Mouse (Mus musculus) intestine, embryonic 14.5 days (tissue): ENCODE data around the gene Btrc. TPM values are rescaled to one million over a fixed set of nuclear protein-coding genes. Genes with fewer than 3 reads are reported as not detected.

Experiments used
- ATAC-seq: fragments of 200-750 bp; cut with Nextera tagmentation; replicated peaks from 2 replicates; pipeline ENCODE4 v1.8.0; 2017; ENCODE audit warnings: low read depth, moderate number of reproducible peaks, moderate TSS enrichment, moderate library complexity; ENCODE audit not compliant: low FRiP score, low TSS enrichment
- DNase-seq: peaks from one replicate; pipeline ENCODE4 v3.0.0-alpha.2; 2018; ENCODE audit warnings: low spot score
- H3K27ac ChIP-seq: fragments of 300-500 bp; sonication (generic); 2 replicates; pipeline ENCODE4 v1.5.1; 2014; ENCODE audit warnings: low read depth, mild to moderate bottlenecking, control low read depth
- H3K27me3 ChIP-seq: fragments of 300-500 bp; sonication (generic); replicated peaks from 2 replicates; pipeline ENCODE4 v1.6.1; 2014; ENCODE audit warnings: low read length, control low read depth; ENCODE audit not compliant: control insufficient read depth, insufficient read depth
- H3K36me3 ChIP-seq: fragments of 300-500 bp; sonication (generic); 2 replicates; pipeline ENCODE4 v1.6.1; 2014; ENCODE audit warnings: low read length, control low read depth; ENCODE audit not compliant: control insufficient read depth, insufficient read depth
- H3K4me1 ChIP-seq: fragments of 300-500 bp; sonication (generic); replicated peaks from 2 replicates; pipeline ENCODE4 v1.6.1; 2014; ENCODE audit warnings: low read length, control low read depth, mixed read lengths; ENCODE audit not compliant: control insufficient read depth, insufficient read depth
- H3K4me2 ChIP-seq: fragments of 300-500 bp; sonication (generic); 2 replicates; pipeline ENCODE4 v1.6.1; 2014; ENCODE audit warnings: low read length
- H3K4me3 ChIP-seq: fragments of 300-500 bp; sonication (generic); 2 replicates; pipeline ENCODE4 v1.5.1; 2014; ENCODE audit warnings: low read depth, low read length, control low read depth, mixed read lengths
- H3K9ac ChIP-seq: fragments of 300-500 bp; sonication (generic); 2 replicates; pipeline ENCODE4 v1.6.1; 2014; ENCODE audit warnings: mild to moderate bottlenecking, low read length
- H3K9me3 ChIP-seq: fragments of 300-500 bp; sonication (generic); 2 replicates; pipeline ENCODE4 v1.6.1; 2016; ENCODE audit warnings: low read length, control low read depth; ENCODE audit not compliant: control insufficient read depth
- WGBS: fragments of 180-500 bp; shearing (Covaris S2); extraction: QIAGEN DNeasy Blood & Tissue Kit; methylation state at CpG from one replicate; pipeline ENCODE4 v1.1.7; 2014; 5-methylcytosine and 5-hydroxymethylcytosine counted together
- polyA plus RNA-seq: library from polyadenylated mRNA; unstranded; fragments of >200 nt; fragmentation: Nextera tagmentation; extraction: Ambion mirVana; gene quantifications from 2 replicates; pipeline ENCODE4 v1.2.1, GENCODE M21; 2014

Gene Btrc
- polyA plus RNA-seq, 1 experiment from 2014 or later, result 38.0 TPM

DNA sequence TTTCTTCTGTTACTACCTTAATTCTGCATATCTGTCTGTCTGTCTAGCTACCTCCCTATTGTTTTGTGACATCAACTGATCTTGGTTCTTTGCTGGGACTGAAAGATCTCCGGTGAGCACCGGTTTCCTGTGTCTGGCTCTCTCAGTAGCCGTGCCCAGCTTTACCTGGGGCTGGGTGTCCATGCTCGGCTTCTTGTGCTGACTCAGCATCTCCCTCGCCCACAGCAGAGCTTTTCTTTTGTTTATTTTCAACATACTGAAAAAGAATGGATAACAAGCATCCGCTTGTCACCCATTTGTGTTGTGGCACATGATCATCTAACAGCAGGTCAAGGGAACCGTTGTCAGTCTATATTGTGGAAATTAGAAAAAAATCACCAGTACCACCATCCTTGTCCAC is 30.5 kb downstream of the Btrc start:
- Histone ChIP-seq H3K9ac (no peak overlapping the region), H3K27ac (no peak overlapping the region), H3K4me2 (no peak overlapping the region), H3K36me3 (no peaks in the 10 kb centered on the region), H3K4me1 (no peaks in the 10 kb centered on the region), H3K9me3 (no peaks in the 10 kb centered on the region), H3K4me3 (no peak overlapping the region), H3K27me3 (no peaks in the 10 kb centered on the region)
- DNase-seq, result no peak
- no peak for ATAC-seq
- WGBS, result 77% methylated on average over 7 of the region's 7 CpGs

GRCm38 (mm10) chr19:45411000-45411399 is 47.5 kb downstream of the Btrc start:
- WGBS, result 59% methylated on average over 2 of the region's 2 CpGs
- Histone ChIP-seq H3K4me1 (no peaks in the 10 kb centered on the region), H3K9ac (no peak overlapping the region), H3K9me3 (no peaks in the 10 kb centered on the region), H3K27me3 (no peaks in the 10 kb centered on the region), H3K27ac (no peak overlapping the region), H3K4me2 (no peak overlapping the region), H3K36me3 (no peaks in the 10 kb centered on the region), H3K4me3 (no peak overlapping the region)
- no peak for ATAC-seq
- no peak for DNase-seq

DNA sequence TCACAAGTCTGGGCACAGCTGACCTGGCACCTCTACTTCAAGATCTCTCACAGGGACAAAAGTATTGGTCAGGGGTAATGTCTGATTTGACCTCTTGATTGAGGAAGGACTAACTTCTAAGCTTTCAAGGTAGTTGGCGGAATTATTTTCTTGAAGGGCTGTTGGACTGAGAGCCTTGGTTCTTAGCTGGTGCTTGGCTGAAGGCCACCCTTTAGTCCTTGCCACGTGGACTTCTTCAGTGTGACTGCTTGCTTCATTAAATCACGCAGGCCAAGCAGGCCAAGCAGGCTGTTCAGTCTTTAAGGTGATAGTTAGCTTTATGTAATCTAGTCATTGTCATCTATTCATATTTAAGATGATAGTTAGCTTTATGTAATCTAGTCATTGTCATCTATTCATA is 49.2 kb downstream of the Btrc start:
- WGBS, result 92% methylated on average over 3 of the region's 3 CpGs
- ATAC-seq (no peak), DNase-seq (no peak)
- H3K36me3 ChIP-seq, result no peaks in the 10 kb centered on the region
- no peaks in the 10 kb centered on the region for H3K4me1 ChIP-seq
- no peak overlapping the region for H3K27ac ChIP-seq
- no peaks in the 10 kb centered on the region for H3K9me3 ChIP-seq
- H3K4me3 ChIP-seq, result no peak overlapping the region
- H3K4me2 ChIP-seq, result no peak overlapping the region
- H3K27me3 ChIP-seq, result no peaks in the 10 kb centered on the region
- no peak overlapping the region for H3K9ac ChIP-seq

GRCm38 (mm10) chr19:45413966-45414365 is 50.4 kb downstream of the Btrc start:
- ATAC-seq (no peak), DNase-seq (no peak)
- H3K27me3 ChIP-seq, result no peaks in the 10 kb centered on the region
- no peak overlapping the region for H3K4me2 ChIP-seq
- H3K9me3 ChIP-seq, result no peaks in the 10 kb centered on the region
- H3K4me3 ChIP-seq, result no peak overlapping the region
- no peaks in the 10 kb centered on the region for H3K4me1 ChIP-seq
- H3K36me3 ChIP-seq, result no peaks in the 10 kb centered on the region
- no peak overlapping the region for H3K9ac ChIP-seq
- no peak overlapping the region for H3K27ac ChIP-seq
- WGBS, result 83% methylated on average over 3 of the region's 3 CpGs

- no peak for DNase-seq
- Histone ChIP-seq H3K9ac (no peak overlapping the region), H3K4me3 (no peak overlapping the region), H3K4me1 (no peaks in the 10 kb centered on the region), H3K27ac (no peak overlapping the region), H3K4me2 (no peak overlapping the region), H3K9me3 (no peaks in the 10 kb centered on the region), H3K27me3 (no peaks in the 10 kb centered on the region), H3K36me3 (no peaks in the 10 kb centered on the region)
- no peak for ATAC-seq
Measured at GRCm38 (mm10) chr19:45417601-45418000, 54.1 kb downstream of the Btrc start.

DNA sequence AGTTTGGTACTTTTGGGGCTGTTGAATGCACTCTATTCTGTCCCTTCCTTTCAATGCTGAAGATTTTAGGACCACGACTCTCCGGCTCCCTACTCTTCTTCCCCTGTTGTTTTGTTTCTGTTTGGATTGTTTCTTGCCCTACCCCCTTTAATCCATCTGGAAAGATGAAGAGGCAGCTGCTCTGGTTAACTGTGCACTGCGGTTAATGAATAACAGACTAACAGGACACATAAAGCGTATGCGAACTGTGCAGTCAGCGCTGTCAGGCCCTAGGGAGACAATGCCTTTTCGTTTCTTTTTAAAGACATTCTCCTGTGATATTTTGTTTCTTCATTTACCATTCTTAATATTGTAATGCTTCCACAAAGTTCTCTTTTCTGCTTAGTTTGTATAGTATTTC is 58.7 kb downstream of the Btrc start:
- no peak overlapping the region for H3K4me3 ChIP-seq
- no peak overlapping the region for H3K9ac ChIP-seq
- H3K4me1 ChIP-seq, result no peaks in the 10 kb centered on the region
- H3K27me3 ChIP-seq, result no peaks in the 10 kb centered on the region
- ATAC-seq (no peak), DNase-seq (no peak)
- H3K9me3 ChIP-seq, result no peaks in the 10 kb centered on the region
- peaks cover 5% of the 10 kb centered on the region; the same call in 1 of the 2 replicates for H3K36me3 ChIP-seq
- WGBS, result 54% methylated on average over 7 of the region's 7 CpGs
- no peak overlapping the region for H3K4me2 ChIP-seq
- no peak overlapping the region for H3K27ac ChIP-seq

- no peak for ATAC-seq
- Histone ChIP-seq H3K4me3 (no peak overlapping the region), H3K4me1 (0 out of 2 replicates have a peak, but pooled peaks cover 6% of the 10 kb centered on the region), H3K27ac (no peak overlapping the region), H3K27me3 (no peaks in the 10 kb centered on the region), H3K4me2 (no peak overlapping the region), H3K9me3 (no peaks in the 10 kb centered on the region), H3K36me3 (peaks cover 5% of the 10 kb centered on the region; the same call in 1 of the 2 replicates), H3K9ac (no peak overlapping the region)
- DNase-seq, result no peak
- WGBS, result 69% methylated on average over 4 of the region's 4 CpGs
Measured at GRCm38 (mm10) chr19:45428146-45428545, 64.6 kb downstream of the Btrc start.

- 0 out of 2 replicates have a peak, but pooled peaks cover 6% of the 10 kb centered on the region for H3K4me1 ChIP-seq
- no peak for ATAC-seq
- DNase-seq, result no peak
- no peak overlapping the region for H3K9ac ChIP-seq
- no peaks in the 10 kb centered on the region for H3K9me3 ChIP-seq
- H3K27me3 ChIP-seq, result no peaks in the 10 kb centered on the region
- 77% methylated on average over 6 of the region's 6 CpGs for WGBS
- H3K36me3 ChIP-seq, result no peaks in the 10 kb centered on the region
- H3K4me3 ChIP-seq, result no peak overlapping the region
- no peak overlapping the region for H3K27ac ChIP-seq
- no peak overlapping the region for H3K4me2 ChIP-seq
Measured at GRCm38 (mm10) chr19:45430971-45431633, 67.6 kb downstream of the Btrc start.

DNA sequence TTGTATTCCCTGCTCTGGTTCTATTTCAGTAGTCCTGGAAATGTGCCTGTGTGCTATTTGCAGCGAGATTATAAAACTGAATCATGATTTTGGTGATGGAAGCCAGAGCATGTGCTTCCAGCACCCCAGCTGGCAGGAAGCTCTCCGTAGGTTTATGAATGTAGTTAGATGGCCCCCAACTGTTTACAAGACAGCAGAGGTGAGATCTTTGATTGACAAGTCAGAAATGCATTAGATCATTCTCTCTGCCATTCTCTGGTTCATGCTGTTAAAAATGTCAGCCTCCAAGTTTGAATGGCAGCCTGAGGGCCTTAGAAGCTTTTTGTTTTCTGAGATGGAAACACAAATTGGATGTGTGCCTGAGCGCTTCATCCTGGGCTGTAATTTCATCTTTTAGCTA is 68.8 kb downstream of the Btrc start:
- no peak overlapping the region for H3K9ac ChIP-seq
- WGBS, result 67% methylated on average over 3 of the region's 3 CpGs
- no peak for ATAC-seq
- H3K4me3 ChIP-seq, result no peak overlapping the region
- H3K9me3 ChIP-seq, result no peaks in the 10 kb centered on the region
- no peak for DNase-seq
- H3K4me2 ChIP-seq, result no peak overlapping the region
- H3K27ac ChIP-seq, result no peak overlapping the region
- 0 out of 2 replicates have a peak, but pooled peaks cover 6% of the 10 kb centered on the region for H3K4me1 ChIP-seq
- H3K27me3 ChIP-seq, result no peaks in the 10 kb centered on the region
- peaks cover under 1% of the 10 kb centered on the region; the same call in 1 of the 2 replicates for H3K36me3 ChIP-seq
